Mouse (Mus musculus) olfactory bulb, adult 2 months (tissue): ENCODE data around the gene Arsj.

ENCODE experiments used
- CTCF ChIP-seq: fragments of 200-500 bp; IDR thresholded peaks from 2 replicates; pipeline ENCODE4 v1.5.1; 2012; ENCODE audit warnings: low read depth, mild to moderate bottlenecking, low read length, moderate library complexity; ENCODE audit not compliant: insufficient read depth
- POLR2A ChIP-seq: fragments of 200-500 bp; IDR thresholded peaks from 2 replicates; pipeline ENCODE4 v1.6.1; 2012; ENCODE audit warnings: mild to moderate bottlenecking, low read depth, low read length, moderate library complexity; ENCODE audit not compliant: insufficient read depth

- TF ChIP-seq CTCF: no peak
- TF ChIP-seq POLR2A: no peak
Observed at GRCm38 (mm10) chr3:126383276-126383675, 19.8 kb downstream of the Arsj start.
